Mouse (Mus musculus) stomach, postnatal 0 days (tissue): ENCODE results near the gene Klc1.

Experiments used
- CTCF ChIP-seq: IDR thresholded peaks from 2 replicates; pipeline ENCODE4 v1.5.1; 2016; ENCODE audit warnings: antibody characterized with exemption, low read depth, mild to moderate bottlenecking, moderate library complexity
- EP300 ChIP-seq: optimal IDR thresholded peaks from 2 replicates; pipeline ENCODE3; 2016; ENCODE audit warnings: antibody characterized with exemption

GRCm38 (mm10) chr12:111727956-111728355, 30.7 kb upstream of the Klc1 start:
- TF ChIP-seq CTCF (no peak), EP300 (no peak)
